Mouse (Mus musculus) ES-Bruce4 (cell line): ENCODE measurements around the gene Cfc1. TPM values are rescaled to one million over a fixed set of nuclear protein-coding genes. Genes with fewer than 3 reads are reported as not detected.
"Not testable (repeated sequence)": the region's sequence is repeated elsewhere in the genome, so short reads cannot be mapped to it uniquely, and the experiment has no call there.

Source experiments
- H3K27ac ChIP-seq: 2 replicates; pipeline ENCODE4 v1.5.1; 2012; ENCODE audit warnings: low read length, inconsistent platforms; ENCODE audit not compliant: insufficient read depth
- H3K27me3 ChIP-seq: 2 replicates; pipeline ENCODE4 v1.6.1; 2012; ENCODE audit warnings: mild to moderate bottlenecking, low read length, inconsistent platforms; ENCODE audit not compliant: control insufficient read depth, poor library complexity, insufficient read depth, severe bottlenecking
- H3K36me3 ChIP-seq: 2 replicates; pipeline ENCODE4 v1.6.1; 2012; ENCODE audit warnings: inconsistent platforms, mild to moderate bottlenecking, low read length, moderate library complexity; ENCODE audit not compliant: control insufficient read depth, poor library complexity, insufficient read depth, severe bottlenecking
- H3K4me1 ChIP-seq: one replicate; pipeline ENCODE4 v1.8.1; 2011; ENCODE audit warnings: low read length; ENCODE audit not compliant: control insufficient read depth, insufficient read depth
- H3K4me3 ChIP-seq: 2 replicates; pipeline ENCODE4 v1.5.1; 2011; ENCODE audit warnings: low read depth, mild to moderate bottlenecking, low read length
- H3K9ac ChIP-seq: 2 replicates; pipeline ENCODE4 v1.6.1; 2012; ENCODE audit warnings: low read depth, mild to moderate bottlenecking, inconsistent platforms; ENCODE audit not compliant: poor library complexity, severe bottlenecking
- H3K9me3 ChIP-seq: replicated peaks from 2 replicates; pipeline ENCODE4 v1.6.1; 2012; ENCODE audit warnings: mild to moderate bottlenecking, low read length, inconsistent platforms; ENCODE audit not compliant: control insufficient read depth, poor library complexity, insufficient read depth, severe bottlenecking
- CTCF ChIP-seq: IDR thresholded peaks from one replicate; pipeline ENCODE4 v1.8.1; 2011; ENCODE audit warnings: low read depth, low read length
- EP300 ChIP-seq: IDR thresholded peaks from 2 replicates; pipeline ENCODE4 v1.6.1; 2011; ENCODE audit warnings: low read depth, low read length; ENCODE audit not compliant: insufficient read depth
- POLR2A ChIP-seq: IDR thresholded peaks from one replicate; pipeline ENCODE4 v1.8.1; 2011; ENCODE audit warnings: low read length; ENCODE audit not compliant: insufficient read depth
- polyA plus RNA-seq: library from polyadenylated mRNA; stranded (reverse); fragments of >200 nt; gene quantifications from 2 replicates; pipeline ENCODE4 v1.2.4, GENCODE M21; 2011; ENCODE audit warnings: low read depth; ENCODE audit not compliant: missing spikeins, insufficient read depth, insufficient read length

Gene Cfc1
- polyA plus RNA-seq, 1 experiment, result 1.8 TPM

GRCm38 (mm10) chr1:34505970-34506551, 29.4 kb upstream of the Cfc1 start:
- no peaks in the 10 kb centered on the region for H3K36me3 ChIP-seq
- H3K27me3 ChIP-seq, result no peaks in the 10 kb centered on the region
- H3K4me1 ChIP-seq, result no peaks in the 10 kb centered on the region
- no peak for TF ChIP-seq EP300
- TF ChIP-seq POLR2A, result no peak
- no peak overlapping the region for H3K27ac ChIP-seq
- no peaks in the 10 kb centered on the region for H3K9me3 ChIP-seq
- H3K9ac ChIP-seq, result no peak overlapping the region
- no peak overlapping the region for H3K4me3 ChIP-seq

GRCm38 (mm10) chr1:34507986-34508385, 27.5 kb upstream of the Cfc1 start:
- no peak overlapping the region for H3K27ac ChIP-seq
- no peaks in the 10 kb centered on the region for H3K9me3 ChIP-seq
- H3K9ac ChIP-seq, result no peak overlapping the region
- no peaks in the 10 kb centered on the region for H3K36me3 ChIP-seq
- no peak overlapping the region for H3K4me3 ChIP-seq
- TF ChIP-seq EP300, result no peak
- no peak for TF ChIP-seq POLR2A
- no peak for TF ChIP-seq CTCF
- no peaks in the 10 kb centered on the region for H3K27me3 ChIP-seq
- H3K4me1 ChIP-seq, result no peaks in the 10 kb centered on the region

- Histone ChIP-seq H3K4me3 (peak overlapping the region; percentile 17; the same call in 1 of the 2 replicates), H3K9me3 (no peaks in the 10 kb centered on the region), H3K4me1 (no peaks in the 10 kb centered on the region), H3K36me3 (no peaks in the 10 kb centered on the region), H3K9ac (no peak overlapping the region), H3K27me3 (no peaks in the 10 kb centered on the region), H3K27ac (no peak overlapping the region)
- TF ChIP-seq EP300 (no peak), POLR2A (no peak), CTCF (no peak)
These were observed 24.9 kb upstream of the Cfc1 start for GRCm38 (mm10) chr1:34510575-34510981.

- no peak overlapping the region for H3K4me3 ChIP-seq
- TF ChIP-seq CTCF (peak; percentile 97), POLR2A (no peak), EP300 (no peak)
- no peaks in the 10 kb centered on the region for H3K36me3 ChIP-seq
These were observed 24.4 kb upstream of the Cfc1 start for GRCm38 (mm10) chr1:34511027-34511426.

GRCm38 (mm10) chr1:34513068-34513467, 22.4 kb upstream of the Cfc1 start:
- Histone ChIP-seq H3K27ac (no peak overlapping the region), H3K9me3 (no peaks in the 10 kb centered on the region), H3K27me3 (no peaks in the 10 kb centered on the region), H3K4me3 (no peak overlapping the region), H3K4me1 (no peaks in the 10 kb centered on the region), H3K9ac (no peak overlapping the region), H3K36me3 (no peaks in the 10 kb centered on the region)
- TF ChIP-seq CTCF (peak; percentile 17), POLR2A (no peak)

More at GRCm38 (mm10) chr1:34511027-34511426, 24.4 kb upstream of the Cfc1 start:
- no peak overlapping the region for H3K27ac ChIP-seq
- no peak overlapping the region for H3K9ac ChIP-seq
- no peaks in the 10 kb centered on the region for H3K27me3 ChIP-seq
- H3K4me1 ChIP-seq, result no peaks in the 10 kb centered on the region
- no peaks in the 10 kb centered on the region for H3K9me3 ChIP-seq

- no peak overlapping the region for H3K4me3 ChIP-seq
- no peak overlapping the region for H3K27ac ChIP-seq
- H3K9ac ChIP-seq, result no peak overlapping the region
- H3K9me3 ChIP-seq, result 0 out of 2 replicates have a peak, but pooled peaks cover 3% of the 10 kb centered on the region
- no peaks in the 10 kb centered on the region for H3K4me1 ChIP-seq
- H3K27me3 ChIP-seq, result no peaks in the 10 kb centered on the region
- TF ChIP-seq POLR2A (no peak), CTCF (no peak), EP300 (no peak)
- no peaks in the 10 kb centered on the region for H3K36me3 ChIP-seq
These were observed 18.9 kb upstream of the Cfc1 start for GRCm38 (mm10) chr1:34516595-34516994.

GRCm38 (mm10) chr1:34517297-34517696, 18.2 kb upstream of the Cfc1 start:
- H3K9ac ChIP-seq, H3K36me3 ChIP-seq, H3K27ac ChIP-seq, H3K27me3 ChIP-seq, H3K4me3 ChIP-seq, H3K9me3 ChIP-seq, H3K4me1 ChIP-seq: not testable (repeated sequence)

- H3K27ac ChIP-seq, H3K36me3 ChIP-seq, H3K27me3 ChIP-seq, H3K4me3 ChIP-seq, H3K9me3 ChIP-seq, H3K9ac ChIP-seq, H3K4me1 ChIP-seq: not testable (repeated sequence)
These were observed 17.7 kb upstream of the Cfc1 start for GRCm38 (mm10) chr1:34517797-34518196.
